22 mouse cellular contexts compared by ENCODE assay signal in the genomic region with DNA sequence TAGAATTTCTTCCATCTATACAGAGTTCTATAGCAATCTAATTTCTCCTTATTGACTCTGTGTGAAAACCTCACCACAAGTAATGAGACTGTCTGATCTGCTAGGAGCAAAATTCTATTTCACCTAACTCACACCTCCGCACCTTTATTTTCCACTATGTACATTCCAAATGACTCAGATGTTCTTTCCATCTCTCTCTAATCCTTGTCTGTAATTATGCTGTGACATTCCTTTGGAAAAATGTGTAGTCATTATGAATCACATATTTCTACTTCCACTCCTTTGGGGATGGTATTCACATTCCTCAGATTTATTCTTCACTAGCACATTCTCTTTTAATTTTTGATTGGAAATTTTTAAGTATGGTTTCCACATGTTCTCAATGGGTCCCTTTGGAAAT.
DNase-seq lines count a peak whose midpoint lies in the region; ATAC-seq and TF ChIP-seq lines count a peak whose summit lies in the region.
"Had no signal": no experiment of that assay in that cellular context is flagged by ENCODE, and none has a peak within 500 bp of the region (broad histone marks: within the 10 kb centered on the region; RNA-seq: fewer than 3 reads in every experiment).

No protein-coding gene starts in this region.

- POLR2A ChIA-PET in Patski (lab: Charles Lee): no interaction called here

- no peaks in the 10 kb centered on the region for H3K4me1 ChIP-seq in kidney, adult 2 months (ENCODE audit: control insufficient read depth, insufficient read depth, low read length)
- H3K4me1 ChIP-seq: embryonic facial prominence, embryonic 10.5 days; embryonic facial prominence, embryonic 12.5 days; forebrain, embryonic 13.5 days; forebrain, embryonic 15.5 days had no signal

- intact Hi-C loops in left cerebral cortex, postnatal 10 days (cut with DNase I): no loop called here

- in situ Hi-C loops in Patski (cut with MboI; ENCODE audit: low pct_unique_long_range_greater_than_20kb): no loop called here

- no peak overlapping the region for H3ac ChIP-seq in C2C12 (ENCODE audit: control insufficient read depth, insufficient read length, low read depth)

- no peaks in the 10 kb centered on the region for H3K79me2 ChIP-seq in C2C12 (ENCODE audit: control insufficient read depth, insufficient read depth)

- H3K27me3 ChIP-seq in C2C12 (ENCODE audit: control insufficient read depth, insufficient read depth, insufficient read length) (no peaks in the 10 kb centered on the region), Patski (no peaks in the 10 kb centered on the region)
- H3K27me3 ChIP-seq in kidney, adult 2 months (replicated peaks; ENCODE audit: control insufficient read depth, insufficient read depth, low read length): no peaks in the 10 kb centered on the region
- H3K27me3 ChIP-seq: embryonic facial prominence, embryonic 12.5 days; forebrain, embryonic 13.5 days; forebrain, embryonic 15.5 days had no signal

- peak; percentile 83 for ATAC-seq in Patski
- ATAC-seq: forebrain, embryonic 13.5 days; forebrain, embryonic 15.5 days; forebrain, postnatal 0 days had no signal

- 98% methylated on average over 1 of the region's 1 CpGs for WGBS in kidney, adult 2 months

- peak; percentile 6 for DNase-seq in left cerebral cortex, adult 11 months (ENCODE audit: low spot score)
- DNase-seq in left cerebral cortex, postnatal 10 days (ENCODE audit: extremely low spot score in 1 of 2, low spot score in 2 of 2): no peak
- peak; percentile 3 for DNase-seq in Patski (ENCODE audit: low read depth, low spot score)
- DNase-seq in telencephalon, adult 2 months (ENCODE audit: low read depth, low spot score): peak; percentile 13
- no peak for DNase-seq in kidney, adult 2 months
- no peak for DNase-seq in embryo, embryonic 10 days (ENCODE audit: low spot score)
- DNase-seq in layer of hippocampus, adult 9-10 months (ENCODE audit: low spot score): no peak
- DNase-seq: adrenal gland, adult 2 months; adrenal gland, postnatal 10 days; adrenal gland, postnatal 25 days; B cell, adult 2 months; cerebellum, adult 11-12 months; cerebellum, adult 2 months; cerebellum, adult 9-10 months; cerebellum, postnatal 14 days; cerebellum, postnatal 36 days; forebrain, postnatal 0 days had no signal

- CTCF ChIA-PET in Patski (lab: Charles Lee): interaction anchor here (1.1 kb wide), 1 partner anchor 10 kb away, joined by 3 read pairs; no protein-coding TSS in a partner anchor

- no peaks in the 10 kb centered on the region for H3K79me3 ChIP-seq in C2C12 (ENCODE audit: low read depth)

- no peak for TF ChIP-seq CTCF in C2C12 (IDR thresholded peaks at IDR 0.05; ENCODE audit: control insufficient read depth, insufficient read depth, insufficient read length)
- TF ChIP-seq CTCF in Patski (IDR thresholded peaks at IDR 0.05): no peak
- TF ChIP-seq CTCF in kidney, adult 2 months (conservative IDR thresholded peaks at IDR 0.05; ENCODE audit: insufficient read depth, insufficient read length, low read depth, low read length): no peak

- H3K36me3 ChIP-seq in C2C12 (ENCODE audit: control insufficient read depth, insufficient read depth): no peaks in the 10 kb centered on the region
- H3K36me3 ChIP-seq in kidney, adult 2 months (ENCODE audit: control insufficient read depth, insufficient read depth, low read length): no peaks in the 10 kb centered on the region
- H3K36me3 ChIP-seq: embryonic facial prominence, embryonic 10.5 days; embryonic facial prominence, embryonic 12.5 days; forebrain, embryonic 15.5 days had no signal

- no peak overlapping the region for H3K27ac ChIP-seq in kidney, adult 2 months (ENCODE audit: insufficient read depth, low read depth, low read length)
- H3K27ac ChIP-seq: embryonic facial prominence, embryonic 10.5 days; embryonic facial prominence, embryonic 12.5 days; forebrain, embryonic 13.5 days; forebrain, embryonic 15.5 days had no signal

- TF ChIP-seq POLR2A in kidney, adult 2 months (IDR thresholded peaks at IDR 0.05; ENCODE audit: low read depth, low read length): no peak

- H3K4me3 ChIP-seq in C2C12 (ENCODE audit: insufficient read depth, poor library complexity, severe bottlenecking): no peak overlapping the region
- H3K4me3 ChIP-seq in kidney, adult 2 months (ENCODE audit: insufficient read depth, low read depth, low read length): no peak overlapping the region
- H3K4me3 ChIP-seq: embryonic facial prominence, embryonic 10.5 days; embryonic facial prominence, embryonic 12.5 days; forebrain, embryonic 13.5 days; forebrain, embryonic 15.5 days had no signal

TF ChIP-seq in C2C12, 6 proteins besides CTCF, POLR2A, EP300 and RAD21:
- TF ChIP-seq USF1 (IDR thresholded peaks at IDR 0.05; ENCODE audit: low read depth) (no peak), FOSL1 (IDR thresholded peaks at IDR 0.05; ENCODE audit: insufficient read depth, low read length, poor library complexity, severe bottlenecking) (peak; percentile 94)

Comparison
In these comparisons a context has a peak if more than half of its experiments do, and no peak if none do; other contexts are left out.
1. DNase-seq: peak in left cerebral cortex, adult 11 months (single experiment), Patski (single experiment) and telencephalon, adult 2 months (single experiment); none in left cerebral cortex, postnatal 10 days (0 of 2), kidney, adult 2 months (single experiment), embryo, embryonic 10 days (single experiment) and layer of hippocampus, adult 9-10 months (single experiment).